Comparison of ENCODE assay signal across 8 mouse cellular contexts in genomic region chr19:4149764-4150461, GRCm38 (mm10). TPM values are rescaled to one million over a fixed set of nuclear protein-coding genes. Genes with fewer than 3 reads are reported as not detected.
DNase-seq lines count a peak whose midpoint lies in the region; ATAC-seq and TF ChIP-seq lines count a peak whose summit lies in the region.

No protein-coding gene starts in this region.

- ATAC-seq in forebrain, embryonic 15.5 days (replicated peaks): no peak
- no peak for ATAC-seq in forebrain, embryonic 16.5 days
- no peak for ATAC-seq in lung, embryonic 15.5 days (ENCODE audit: borderline replicate concordance, extremely low read depth, low FRiP score, low TSS enrichment)
- ATAC-seq in hindbrain, embryonic 15.5 days (ENCODE audit: low FRiP score, low read depth): no peak
- no peak for ATAC-seq in midbrain, postnatal 0 days (ENCODE audit: low FRiP score)

- TF ChIP-seq POLR2A in lung, adult 2 months (IDR thresholded peaks at IDR 0.05; ENCODE audit: borderline replicate concordance, extremely low read depth, low read depth, low read length): no peak

- no peak for DNase-seq in lung, adult 2 months
- no peak for DNase-seq in midbrain, postnatal 0 days (ENCODE audit: low spot score)
- no peak for DNase-seq in adrenal gland, postnatal 10 days
- DNase-seq in left cerebral cortex, postnatal 4 days: no peak

- TF ChIP-seq CTCF in lung, adult 2 months (IDR thresholded peaks at IDR 0.05; ENCODE audit: insufficient read depth, low read length): no peak
- no peak for TF ChIP-seq CTCF in midbrain, postnatal 0 days (IDR thresholded peaks at IDR 0.05)

- H3K4me1 ChIP-seq in forebrain, embryonic 15.5 days: peaks cover 24% of the 10 kb centered on the region
- peaks cover 22% of the 10 kb centered on the region for H3K4me1 ChIP-seq in forebrain, embryonic 16.5 days (replicated peaks; ENCODE audit: control insufficient read depth, insufficient read depth, low read length)
- peaks cover 16% of the 10 kb centered on the region for H3K4me1 ChIP-seq in lung, embryonic 15.5 days
- peaks cover 10% of the 10 kb centered on the region for H3K4me1 ChIP-seq in lung, adult 2 months (ENCODE audit: control insufficient read depth, insufficient read depth, low read length)
- H3K4me1 ChIP-seq in hindbrain, embryonic 15.5 days (replicated peaks): peaks cover 26% of the 10 kb centered on the region
- peaks cover 7% of the 10 kb centered on the region; the same call in 1 of the 2 replicates for H3K4me1 ChIP-seq in midbrain, postnatal 0 days (ENCODE audit: insufficient read depth, low read length)

- no peak overlapping the region for H3K27ac ChIP-seq in forebrain, embryonic 15.5 days (replicated peaks)
- H3K27ac ChIP-seq in forebrain, embryonic 16.5 days (ENCODE audit: low read length): no peak overlapping the region
- H3K27ac ChIP-seq in lung, embryonic 15.5 days: no peak overlapping the region
- no peak overlapping the region for H3K27ac ChIP-seq in hindbrain, embryonic 15.5 days (replicated peaks)
- no peak overlapping the region for H3K27ac ChIP-seq in midbrain, postnatal 0 days (ENCODE audit: low read depth, low read length)

- H3K27me3 ChIP-seq in forebrain, embryonic 15.5 days: no peaks in the 10 kb centered on the region
- H3K27me3 ChIP-seq in forebrain, embryonic 16.5 days (replicated peaks; ENCODE audit: control insufficient read depth, insufficient read depth, low read length): no peaks in the 10 kb centered on the region
- H3K27me3 ChIP-seq in lung, embryonic 15.5 days: no peaks in the 10 kb centered on the region
- no peaks in the 10 kb centered on the region for H3K27me3 ChIP-seq in hindbrain, embryonic 15.5 days
- H3K27me3 ChIP-seq in midbrain, postnatal 0 days (ENCODE audit: insufficient read depth, low read length): no peaks in the 10 kb centered on the region

- no peaks in the 10 kb centered on the region for H3K9me3 ChIP-seq in forebrain, embryonic 15.5 days
- no peaks in the 10 kb centered on the region for H3K9me3 ChIP-seq in forebrain, embryonic 16.5 days (ENCODE audit: control insufficient read depth, low read length)
- H3K9me3 ChIP-seq in lung, embryonic 15.5 days: no peaks in the 10 kb centered on the region
- H3K9me3 ChIP-seq in hindbrain, embryonic 15.5 days: no peaks in the 10 kb centered on the region
- no peaks in the 10 kb centered on the region for H3K9me3 ChIP-seq in midbrain, postnatal 0 days (ENCODE audit: low read length)

- WGBS in forebrain, embryonic 15.5 days: 92% methylated on average over 17 of the region's 17 CpGs
- whole genome bisulfite sequencing in forebrain, embryonic 16.5 days: 93% methylated on average over 17 of the region's 17 CpGs
- WGBS in lung, embryonic 15.5 days: 93% methylated on average over 17 of the region's 17 CpGs
- WGBS in lung, adult 2 months: 91% methylated on average over 17 of the region's 17 CpGs
- WGBS in hindbrain, embryonic 15.5 days: 96% methylated on average over 17 of the region's 17 CpGs
- 94% methylated on average over 17 of the region's 17 CpGs for WGBS in midbrain, postnatal 0 days

- no peak overlapping the region for H3K4me3 ChIP-seq in forebrain, embryonic 15.5 days
- no peak overlapping the region for H3K4me3 ChIP-seq in forebrain, embryonic 16.5 days (replicated peaks; ENCODE audit: low read length)
- H3K4me3 ChIP-seq in lung, embryonic 15.5 days: no peak overlapping the region
- H3K4me3 ChIP-seq in lung, adult 2 months (replicated peaks; ENCODE audit: extremely low read depth, low read depth, low read length): no peak overlapping the region
- H3K4me3 ChIP-seq in hindbrain, embryonic 15.5 days: peak overlapping the region; percentile 81; the same call in 1 of the 2 replicates
- H3K4me3 ChIP-seq in midbrain, postnatal 0 days (ENCODE audit: low read depth, low read length): no peak overlapping the region

- no peak overlapping the region for H3K9ac ChIP-seq in forebrain, embryonic 15.5 days (replicated peaks)
- H3K9ac ChIP-seq in forebrain, embryonic 16.5 days (replicated peaks; ENCODE audit: low read depth, low read length): no peak overlapping the region
- no peak overlapping the region for H3K9ac ChIP-seq in lung, embryonic 15.5 days
- no peak overlapping the region for H3K9ac ChIP-seq in hindbrain, embryonic 15.5 days
- no peak overlapping the region for H3K9ac ChIP-seq in midbrain, postnatal 0 days (replicated peaks; ENCODE audit: low read length, poor library complexity, severe bottlenecking)

- H3K4me2 ChIP-seq in forebrain, embryonic 15.5 days (replicated peaks): 0 out of 2 replicates have a peak overlapping the region, but pooled peaks have one; percentile 65
- no peak overlapping the region for H3K4me2 ChIP-seq in forebrain, embryonic 16.5 days (ENCODE audit: low read length)
- peak overlapping the region; percentile 82 for H3K4me2 ChIP-seq in lung, embryonic 15.5 days
- peak overlapping the region; percentile 82 for H3K4me2 ChIP-seq in hindbrain, embryonic 15.5 days
- H3K4me2 ChIP-seq in midbrain, postnatal 0 days (ENCODE audit: low read depth, low read length, poor library complexity, severe bottlenecking): 0 out of 2 replicates have a peak overlapping the region, but pooled peaks have one; percentile 91

- intact Hi-C loops in left cerebral cortex, postnatal 4 days (cut with DNase I): no loop called here

- H3K36me3 ChIP-seq in forebrain, embryonic 15.5 days: peaks cover 6% of the 10 kb centered on the region
- peaks cover 6% of the 10 kb centered on the region; the same call in 1 of the 2 replicates for H3K36me3 ChIP-seq in forebrain, embryonic 16.5 days (ENCODE audit: control insufficient read depth, insufficient read depth)
- H3K36me3 ChIP-seq in lung, embryonic 15.5 days: peaks cover 14% of the 10 kb centered on the region
- peaks cover 5% of the 10 kb centered on the region; the same call in 1 of the 2 replicates for H3K36me3 ChIP-seq in hindbrain, embryonic 15.5 days
- peaks cover 24% of the 10 kb centered on the region for H3K36me3 ChIP-seq in midbrain, postnatal 0 days (ENCODE audit: insufficient read depth, low read length)

RNA-seq across cellular contexts. Expression of gene Coro1b, which starts 1.5 kb away (rescaled TPM):
- polyA plus RNA-seq in forebrain, embryonic 15.5 days (2015; fragmentation: Nextera tagmentation; extraction: Ambion mirVana): 144 and 145 TPM in 2 replicates
- 143 and 145 TPM in 2 replicates for polyA plus RNA-seq in forebrain, embryonic 16.5 days (2015; fragmentation: Nextera tagmentation; extraction: Ambion mirVana)
- polyA plus RNA-seq in lung, embryonic 15.5 days (2015; fragmentation: Nextera tagmentation; extraction: Ambion mirVana): 157 and 168 TPM in 2 replicates
- polyA plus RNA-seq in lung, adult 2 months (2012; rRNA removed): 260 and 262 TPM in 2 replicates
- polyA plus RNA-seq in hindbrain, embryonic 15.5 days (2015; fragmentation: Nextera tagmentation; extraction: Ambion mirVana): 119 and 121 TPM in 2 replicates
- 96.1 and 116 TPM in 2 replicates for total RNA-seq in midbrain, postnatal 0 days (2014; rRNA removed)
- polyA plus RNA-seq in midbrain, postnatal 0 days (2015; fragmentation: Nextera tagmentation; extraction: Ambion mirVana): 95.2 and 104 TPM in 2 replicates
- total RNA-seq in adrenal gland, postnatal 10 days (2021): 100 to 1,000 TPM; 185 to 193 TPM
- total RNA-seq in left cerebral cortex, postnatal 4 days (2021): 100 to 1,000 TPM in 1 of 2 experiments, 10 to 100 TPM in 1; 92.6 to 107 TPM

RNA-seq across cellular contexts. Expression of gene Ptprcap, which starts 3.5 kb away (rescaled TPM):
- polyA plus RNA-seq in forebrain, embryonic 15.5 days (2015; fragmentation: Nextera tagmentation; extraction: Ambion mirVana): 0.59 and 1.1 TPM in 2 replicates
- 0.39 TPM in 1 of 2 replicates, not detected in the other for polyA plus RNA-seq in forebrain, embryonic 16.5 days (2015; fragmentation: Nextera tagmentation; extraction: Ambion mirVana)
- polyA plus RNA-seq in lung, embryonic 15.5 days (2015; fragmentation: Nextera tagmentation; extraction: Ambion mirVana): 3.4 and 13.5 TPM in 2 replicates
- 55.0 and 75.4 TPM in 2 replicates for polyA plus RNA-seq in lung, adult 2 months (2012; rRNA removed)
- 0.26 and 0.83 TPM in 2 replicates for polyA plus RNA-seq in hindbrain, embryonic 15.5 days (2015; fragmentation: Nextera tagmentation; extraction: Ambion mirVana)
- 0.38 TPM in 1 of 2 replicates, not detected in the other for total RNA-seq in midbrain, postnatal 0 days (2014; rRNA removed)
- 0.28 TPM in 1 of 2 replicates, not detected in the other for polyA plus RNA-seq in midbrain, postnatal 0 days (2015; fragmentation: Nextera tagmentation; extraction: Ambion mirVana)
- 10 to 100 TPM; 11.5 to 14.0 TPM for total RNA-seq in adrenal gland, postnatal 10 days (2021)
- 1 to 10 TPM; 1.2 to 1.6 TPM for total RNA-seq in left cerebral cortex, postnatal 4 days (2021)

RNA-seq across cellular contexts. Expression of gene Cabp4, which starts 6.1 kb away (rescaled TPM):
- 0.10 and 0.15 TPM in 2 replicates for polyA plus RNA-seq in forebrain, embryonic 15.5 days (2015; fragmentation: Nextera tagmentation; extraction: Ambion mirVana)
- 0.22 TPM in 1 of 2 replicates, not detected in the other for polyA plus RNA-seq in forebrain, embryonic 16.5 days (2015; fragmentation: Nextera tagmentation; extraction: Ambion mirVana)
- 0.11 TPM in 1 of 2 replicates, not detected in the other for polyA plus RNA-seq in lung, embryonic 15.5 days (2015; fragmentation: Nextera tagmentation; extraction: Ambion mirVana)
- polyA plus RNA-seq in lung, adult 2 months (2012; rRNA removed): 0.08 TPM in 1 of 2 replicates, not detected in the other
- polyA plus RNA-seq in hindbrain, embryonic 15.5 days (2015; fragmentation: Nextera tagmentation; extraction: Ambion mirVana): 0.21 and 0.26 TPM in 2 replicates
- not detected in 2 replicates for total RNA-seq in midbrain, postnatal 0 days (2014; rRNA removed)
- polyA plus RNA-seq in midbrain, postnatal 0 days (2015; fragmentation: Nextera tagmentation; extraction: Ambion mirVana): 0.20 and 0.36 TPM in 2 replicates
- total RNA-seq in adrenal gland, postnatal 10 days (2021): 1 to 10 TPM in 1 of 2 experiments, under 1 TPM in 1; 0.69 to 1.9 TPM
- total RNA-seq in left cerebral cortex, postnatal 4 days (2021): not detected

RNA-seq across cellular contexts. Expression of gene Gpr152, which starts 10.3 kb away (rescaled TPM):
- not detected in 2 replicates for polyA plus RNA-seq in forebrain, embryonic 15.5 days (2015; fragmentation: Nextera tagmentation; extraction: Ambion mirVana)
- not detected in 2 replicates for polyA plus RNA-seq in forebrain, embryonic 16.5 days (2015; fragmentation: Nextera tagmentation; extraction: Ambion mirVana)
- not detected in 2 replicates for polyA plus RNA-seq in lung, embryonic 15.5 days (2015; fragmentation: Nextera tagmentation; extraction: Ambion mirVana)
- 0.05 and 0.08 TPM in 2 replicates for polyA plus RNA-seq in lung, adult 2 months (2012; rRNA removed)
- polyA plus RNA-seq in hindbrain, embryonic 15.5 days (2015; fragmentation: Nextera tagmentation; extraction: Ambion mirVana): 0.04 and 0.05 TPM in 2 replicates
- total RNA-seq in midbrain, postnatal 0 days (2014; rRNA removed): 0.16 TPM in 1 of 2 replicates, not detected in the other
- not detected in 2 replicates for polyA plus RNA-seq in midbrain, postnatal 0 days (2015; fragmentation: Nextera tagmentation; extraction: Ambion mirVana)
- not detected for total RNA-seq in adrenal gland, postnatal 10 days (2021)
- total RNA-seq in left cerebral cortex, postnatal 4 days (2021): not detected

RNA-seq across cellular contexts. Expression of gene Rps6kb2, which starts 13.2 kb away (rescaled TPM):
- polyA plus RNA-seq in forebrain, embryonic 15.5 days (2015; fragmentation: Nextera tagmentation; extraction: Ambion mirVana): 54.1 and 54.6 TPM in 2 replicates
- 52.6 and 59.8 TPM in 2 replicates for polyA plus RNA-seq in forebrain, embryonic 16.5 days (2015; fragmentation: Nextera tagmentation; extraction: Ambion mirVana)
- 45.0 and 49.4 TPM in 2 replicates for polyA plus RNA-seq in lung, embryonic 15.5 days (2015; fragmentation: Nextera tagmentation; extraction: Ambion mirVana)
- 35.2 and 51.2 TPM in 2 replicates for polyA plus RNA-seq in lung, adult 2 months (2012; rRNA removed)
- polyA plus RNA-seq in hindbrain, embryonic 15.5 days (2015; fragmentation: Nextera tagmentation; extraction: Ambion mirVana): 47.8 and 56.7 TPM in 2 replicates
- total RNA-seq in midbrain, postnatal 0 days (2014; rRNA removed): 23.5 and 25.2 TPM in 2 replicates
- 58.2 and 62.8 TPM in 2 replicates for polyA plus RNA-seq in midbrain, postnatal 0 days (2015; fragmentation: Nextera tagmentation; extraction: Ambion mirVana)
- 10 to 100 TPM; 26.5 to 38.2 TPM for total RNA-seq in adrenal gland, postnatal 10 days (2021)
- 10 to 100 TPM; 38.1 to 39.2 TPM for total RNA-seq in left cerebral cortex, postnatal 4 days (2021)
